In the genomic region with DNA sequence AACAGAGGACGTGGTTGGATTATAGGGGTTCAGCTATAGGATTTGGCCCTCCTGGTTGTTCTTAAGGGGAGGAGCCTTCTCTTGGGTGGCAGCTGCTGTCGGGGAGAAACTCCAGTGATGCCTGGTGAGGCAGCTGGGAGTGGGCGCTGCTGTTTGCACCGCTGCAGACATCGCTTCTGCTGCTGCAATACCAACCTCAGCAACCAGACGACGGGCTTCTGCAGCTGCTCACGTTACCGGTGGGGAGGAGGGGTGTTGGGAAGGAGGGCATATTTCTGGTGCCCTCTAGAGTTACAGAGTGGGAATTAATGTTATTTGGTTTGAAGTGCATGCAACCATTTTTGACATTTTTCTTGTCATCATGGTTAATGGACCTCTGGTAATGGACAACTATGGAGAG, we compare ENCODE assay signal across 8 mouse cellular contexts. TPM values are rescaled to one million over a fixed set of nuclear protein-coding genes. Genes with fewer than 3 reads are reported as not detected.
A peak's percentile ranks its signal among the peaks of the same experiment; 100 is the strongest.
DNase-seq lines count a peak whose midpoint lies in the region; ATAC-seq lines count a peak whose summit lies in the region.

No protein-coding gene starts in this region.

- ATAC-seq in intestine, embryonic 15.5 days: no peak

- no peaks in the 10 kb centered on the region for H3K36me3 ChIP-seq in intestine, embryonic 15.5 days

- peak overlapping the region; percentile 99 for H3K27ac ChIP-seq in intestine, embryonic 15.5 days

- peaks cover 10% of the 10 kb centered on the region; the same call in 1 of the 2 replicates for H3K4me1 ChIP-seq in intestine, embryonic 15.5 days (replicated peaks)

- peak overlapping the region; percentile 64 for H3K4me2 ChIP-seq in intestine, embryonic 15.5 days (replicated peaks)

- H3K4me3 ChIP-seq in intestine, embryonic 15.5 days (replicated peaks): peak overlapping the region; percentile 83

- peak overlapping the region; percentile 90 for H3K9ac ChIP-seq in intestine, embryonic 15.5 days

- intact Hi-C loops in gastrocnemius, postnatal 14 days (cut with DNase I; ENCODE audit: low total_unique reads): no loop called here
- intact Hi-C loops in left cerebral cortex, postnatal 25 days (cut with DNase I): loop anchor here (2.0 kb wide), 2 partner anchors 77 to 109 kb away; a partner anchor contains a TSS

- no peaks in the 10 kb centered on the region for H3K27me3 ChIP-seq in intestine, embryonic 15.5 days (replicated peaks)

- WGBS in intestine, embryonic 15.5 days: 0% methylated on average over 9 of the region's 9 CpGs

- no peaks in the 10 kb centered on the region for H3K9me3 ChIP-seq in intestine, embryonic 15.5 days

- DNase-seq in adrenal gland, adult (ENCODE audit: inconsistent age in 2 of 2, low spot score in 1 of 2): peak; percentile 79 to 91
- DNase-seq in embryo, embryonic 10.5 days (ENCODE audit: low spot score): peak; percentile 86
- peak; percentile 71 for DNase-seq in gastrocnemius, postnatal 14 days
- peak; percentile 71 to 82 for DNase-seq in left cerebral cortex, postnatal 25 days (ENCODE audit: low spot score in 2 of 2)
- DNase-seq in mesoderm, embryonic 11.5 days (ENCODE audit: low read depth, low spot score): peak; percentile 89
- peak; percentile 60 for DNase-seq in right cerebral cortex, postnatal 25 days
- DNase-seq in yolk sac, embryonic 10.5 days (ENCODE audit: low spot score): peak; percentile 66

RNA-seq across cellular contexts. Expression of a gene that starts 1.4 kb away (rescaled TPM):
- 10 to 100 TPM; 26.2 to 29.5 TPM for total RNA-seq in gastrocnemius, postnatal 14 days (2021)
- 30.1 and 30.3 TPM in 2 replicates for polyA plus RNA-seq in intestine, embryonic 15.5 days (2015; fragmentation: Nextera tagmentation; extraction: Ambion mirVana)
- total RNA-seq in left cerebral cortex, postnatal 25 days (2021): 100 to 1,000 TPM in 1 of 2 experiments, 10 to 100 TPM in 1; 91.1 to 101 TPM
